8 mouse cellular contexts compared by ENCODE assay signal in the genomic region with DNA sequence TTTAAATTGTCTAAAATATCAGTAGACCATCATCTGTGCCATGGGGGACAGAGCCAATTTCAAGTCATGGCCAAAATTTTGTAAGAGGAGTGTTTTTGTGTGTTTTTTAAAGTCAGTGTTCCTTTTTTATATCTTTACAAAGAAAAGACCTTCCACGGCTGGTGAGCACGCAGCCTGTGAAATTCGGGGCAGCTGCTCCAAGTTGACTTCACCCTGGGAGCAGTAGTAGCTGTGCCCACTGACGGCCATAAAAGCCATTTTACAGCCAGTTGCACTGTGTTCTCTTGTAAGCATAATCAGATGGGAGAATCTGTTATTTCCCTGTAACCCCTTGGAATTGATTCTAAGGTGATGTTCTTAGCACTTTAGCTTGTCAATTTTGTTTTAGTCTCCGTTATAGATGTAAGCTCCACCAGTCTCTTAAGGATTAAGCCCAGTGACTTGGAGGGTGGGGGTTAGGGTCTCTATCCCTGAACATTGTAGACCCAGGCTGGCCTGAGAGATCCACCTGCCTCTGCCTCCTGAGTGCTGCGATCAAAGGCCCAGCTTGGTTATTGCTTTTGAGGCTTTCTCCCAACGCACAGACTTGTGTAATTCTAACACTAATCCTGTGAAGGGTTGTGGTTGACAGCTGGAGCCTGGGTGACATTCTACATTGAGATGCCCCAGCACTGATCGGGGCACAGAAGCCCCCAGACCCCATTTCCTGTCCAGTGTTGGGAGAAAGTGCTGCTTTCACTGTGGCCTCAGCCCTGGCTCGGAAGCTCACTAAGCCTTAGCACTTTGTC. TPM values are rescaled to one million over a fixed set of nuclear protein-coding genes. Genes with fewer than 3 reads are reported as not detected.
DNase-seq lines count a peak whose midpoint lies in the region; ATAC-seq and TF ChIP-seq lines count a peak whose summit lies in the region.

No protein-coding gene starts in this region.

- peak overlapping the region; percentile 90 for H3K27ac ChIP-seq in MEL (ENCODE audit: control insufficient read depth, low read depth, low read length)
- H3K27ac ChIP-seq in hindbrain, embryonic 12.5 days, result peak overlapping the region; percentile 48; the same call in 1 of the 2 replicates

- peak overlapping the region; percentile 85 for H3K9ac ChIP-seq in MEL (ENCODE audit: control insufficient read depth, low read depth, low read length, poor library complexity, severe bottlenecking)
- no peak overlapping the region for H3K9ac ChIP-seq in hindbrain, embryonic 12.5 days

- H3K4me2 ChIP-seq in hindbrain, embryonic 12.5 days (replicated peaks), result peak overlapping the region; percentile 82

- no peak for TF ChIP-seq CTCF in MEL (IDR thresholded peaks at IDR 0.05 in 2 of 3, conservative IDR thresholded peaks at IDR 0.05 in 1 of 3; ENCODE audit: control insufficient read depth in 1 of 3, insufficient read depth in 1 of 3, low read depth in 2 of 3, low read length in 3 of 3, poor library complexity in 1 of 3, severe bottlenecking in 1 of 3)

- H3K9me3 ChIP-seq in erythroblast, embryonic 14.5 days (ENCODE audit: control insufficient read depth, low read length), result no peaks in the 10 kb centered on the region
- no peaks in the 10 kb centered on the region for H3K9me3 ChIP-seq in MEL (replicated peaks; ENCODE audit: insufficient read depth, low read length)
- no peaks in the 10 kb centered on the region for H3K9me3 ChIP-seq in hindbrain, embryonic 12.5 days (replicated peaks)

- H3K36me3 ChIP-seq in erythroblast, embryonic 14.5 days (ENCODE audit: control insufficient read depth), result peaks cover 35% of the 10 kb centered on the region
- peaks cover 11 to 39% of the 10 kb centered on the region in 2 experiments for H3K36me3 ChIP-seq in MEL (ENCODE audit: control insufficient read depth in 1 of 2, insufficient read depth in 2 of 2, low read length in 2 of 2)
- H3K36me3 ChIP-seq in hindbrain, embryonic 12.5 days, result peaks cover 21% of the 10 kb centered on the region

- DNase-seq in MEL (ENCODE audit: low read depth, low spot score), result no peak
- DNase-seq in lung, postnatal 36 days, result peak; percentile 33
- no peak for DNase-seq in ovary, adult 18-20 months (ENCODE audit: low spot score)
- DNase-seq in right cerebral cortex, adult 2 months (ENCODE audit: low spot score in 2 of 2), result no peak
- no peak for DNase-seq in T-cell, adult 2 months (ENCODE audit: low spot score)

- TF ChIP-seq EP300 in MEL (IDR thresholded peaks at IDR 0.05; ENCODE audit: low read depth in 1 of 2, low read length in 2 of 2), result no peak

- ATAC-seq in erythroblast, adult 5-6 weeks (replicated peaks; ENCODE audit: low FRiP score, poor library complexity, severe bottlenecking), result no peak
- no peak for ATAC-seq in hindbrain, embryonic 12.5 days (ENCODE audit: low FRiP score)

- TF ChIP-seq RAD21 in MEL (IDR thresholded peaks at IDR 0.05; ENCODE audit: low read depth, low read length), result no peak

- 91% methylated on average over 9 of the region's 9 CpGs for WGBS in hindbrain, embryonic 12.5 days

- H3K79me2 ChIP-seq in MEL (ENCODE audit: control insufficient read depth, insufficient read depth, low read length, poor library complexity), result peaks cover 45% of the 10 kb centered on the region

- H3K4me3 ChIP-seq in erythroblast, embryonic 14.5 days (replicated peaks), result peak overlapping the region; percentile 100
- H3K4me3 ChIP-seq in MEL (ENCODE audit: control insufficient read depth in 1 of 2, insufficient read depth in 1 of 2, low read depth in 2 of 2, low read length in 2 of 2), result peak overlapping the region; percentile 8 to 90; a peak in 3 of 4 replicates
- H3K4me3 ChIP-seq in hindbrain, embryonic 12.5 days, result peak overlapping the region; percentile 73; the same call in 1 of the 2 replicates

- no peak for TF ChIP-seq POLR2A in MEL (IDR thresholded peaks at IDR 0.05; ENCODE audit: control insufficient read depth in 1 of 2, insufficient read depth in 1 of 2, low read depth in 1 of 2, low read length in 2 of 2, poor library complexity in 1 of 2)

- H3K4me1 ChIP-seq in erythroblast, embryonic 14.5 days (ENCODE audit: control insufficient read depth), result peaks cover 52% of the 10 kb centered on the region
- H3K4me1 ChIP-seq in MEL (ENCODE audit: control insufficient read depth in 1 of 2, insufficient read depth in 2 of 2, low read length in 2 of 2), result peaks cover 14 to 35% of the 10 kb centered on the region in 2 experiments
- H3K4me1 ChIP-seq in hindbrain, embryonic 12.5 days, result peaks cover 44% of the 10 kb centered on the region

- H3K27me3 ChIP-seq in erythroblast, embryonic 14.5 days (ENCODE audit: control insufficient read depth), result no peaks in the 10 kb centered on the region
- no peaks in the 10 kb centered on the region for H3K27me3 ChIP-seq in MEL (ENCODE audit: control insufficient read depth in 1 of 2, insufficient read depth in 2 of 2, low read length in 2 of 2)
- no peaks in the 10 kb centered on the region for H3K27me3 ChIP-seq in hindbrain, embryonic 12.5 days

TF ChIP-seq in MEL, 35 proteins besides CTCF, POLR2A, EP300 and RAD21:
- peak; percentile 82; the same call in 1 of the 2 replicates for TF ChIP-seq POLR2AphosphoS5 (IDR thresholded peaks at IDR 0.05; ENCODE audit: borderline replicate concordance, low read depth, low read length)
- no peak for TF ChIP-seq ZNF384 (IDR thresholded peaks at IDR 0.05; ENCODE audit: low read depth, low read length)

RNA-seq across cellular contexts. Expression of a gene that starts 3.3 kb away (rescaled TPM):
- 0.76 and 1.4 TPM in 2 replicates for polyA plus RNA-seq in erythroblast, embryonic 14.5 days (2012)
- total RNA-seq in erythroblast, adult 5-6 weeks (2015; ENCODE audit: low replicate concordance), result 125 and 174 TPM in 2 replicates
- 113 and 122 TPM in 2 replicates for total RNA-seq in erythroblast, adult 5-6 weeks (2017; ENCODE audit: low replicate concordance)
- 183 and 191 TPM in 2 replicates for total RNA-seq in MEL (2012; rRNA removed)
- polyA plus RNA-seq in MEL (2012; ENCODE audit: insufficient read depth in 1 of 2, insufficient read length in 2 of 2, low read depth in 1 of 2, low replicate concordance in 2 of 2, missing spikeins in 1 of 2), result 1,000 to 10,000 TPM in 1 of 2 experiments, 100 to 1,000 TPM in 1; 237 to 1,680 TPM
- 58.7 and 59.9 TPM in 2 replicates for polyA plus RNA-seq in hindbrain, embryonic 12.5 days (2016; fragmentation: Nextera tagmentation; extraction: Ambion mirVana)

RNA-seq across cellular contexts. Expression of a gene that starts 15.7 kb away (rescaled TPM):
- not detected in 2 replicates for polyA plus RNA-seq in erythroblast, embryonic 14.5 days (2012)
- not detected in 2 replicates for total RNA-seq in erythroblast, adult 5-6 weeks (2015; ENCODE audit: low replicate concordance)
- total RNA-seq in erythroblast, adult 5-6 weeks (2017; ENCODE audit: low replicate concordance), result not detected in 2 replicates
- total RNA-seq in MEL (2012; rRNA removed), result not detected in 2 replicates
- 1 to 10 TPM in 1 of 2 experiments, not detected in 1; 1.4 TPM for polyA plus RNA-seq in MEL (2012; ENCODE audit: insufficient read depth in 1 of 2, insufficient read length in 2 of 2, low read depth in 1 of 2, low replicate concordance in 2 of 2, missing spikeins in 1 of 2)
- polyA plus RNA-seq in hindbrain, embryonic 12.5 days (2016; fragmentation: Nextera tagmentation; extraction: Ambion mirVana), result 1.3 and 1.7 TPM in 2 replicates

RNA-seq across cellular contexts. Expression of a gene that starts 32.9 kb away (rescaled TPM):
- polyA plus RNA-seq in erythroblast, embryonic 14.5 days (2012), result 1.1 TPM in 2 replicates
- 7.3 and 17.7 TPM in 2 replicates for total RNA-seq in erythroblast, adult 5-6 weeks (2015; ENCODE audit: low replicate concordance)
- total RNA-seq in erythroblast, adult 5-6 weeks (2017; ENCODE audit: low replicate concordance), result 3.9 and 16.5 TPM in 2 replicates
- 26.4 and 31.1 TPM in 2 replicates for total RNA-seq in MEL (2012; rRNA removed)
- 10 to 100 TPM in 1 of 2 experiments, not detected in 1; 39.8 TPM for polyA plus RNA-seq in MEL (2012; ENCODE audit: insufficient read depth in 1 of 2, insufficient read length in 2 of 2, low read depth in 1 of 2, low replicate concordance in 2 of 2, missing spikeins in 1 of 2)
- 40.0 and 42.3 TPM in 2 replicates for polyA plus RNA-seq in hindbrain, embryonic 12.5 days (2016; fragmentation: Nextera tagmentation; extraction: Ambion mirVana)

RNA-seq across cellular contexts. Expression of a gene that starts 35.4 kb away (rescaled TPM):
- not detected in 2 replicates for polyA plus RNA-seq in erythroblast, embryonic 14.5 days (2012)
- not detected in 2 replicates for total RNA-seq in erythroblast, adult 5-6 weeks (2015; ENCODE audit: low replicate concordance)
- total RNA-seq in erythroblast, adult 5-6 weeks (2017; ENCODE audit: low replicate concordance), result not detected in 2 replicates
- 0.15 and 0.16 TPM in 2 replicates for total RNA-seq in MEL (2012; rRNA removed)
- polyA plus RNA-seq in MEL (2012; ENCODE audit: insufficient read depth in 1 of 2, insufficient read length in 2 of 2, low read depth in 1 of 2, low replicate concordance in 2 of 2, missing spikeins in 1 of 2), result under 1 TPM in 1 of 2 experiments, not detected in 1; 0.78 TPM
- 4.6 and 5.1 TPM in 2 replicates for polyA plus RNA-seq in hindbrain, embryonic 12.5 days (2016; fragmentation: Nextera tagmentation; extraction: Ambion mirVana)

RNA-seq across cellular contexts. Expression of a gene that starts 36.1 kb away (rescaled TPM):
- polyA plus RNA-seq in erythroblast, embryonic 14.5 days (2012), result not detected in 2 replicates
- not detected in 2 replicates for total RNA-seq in erythroblast, adult 5-6 weeks (2015; ENCODE audit: low replicate concordance)
- total RNA-seq in erythroblast, adult 5-6 weeks (2017; ENCODE audit: low replicate concordance), result 0.17 TPM in 1 of 2 replicates, not detected in the other
- total RNA-seq in MEL (2012; rRNA removed), result not detected in 2 replicates
- polyA plus RNA-seq in MEL (2012; ENCODE audit: insufficient read depth in 1 of 2, insufficient read length in 2 of 2, low read depth in 1 of 2, low replicate concordance in 2 of 2, missing spikeins in 1 of 2), result not detected
- polyA plus RNA-seq in hindbrain, embryonic 12.5 days (2016; fragmentation: Nextera tagmentation; extraction: Ambion mirVana), result 0.70 and 2.5 TPM in 2 replicates

Comparison
In these comparisons a context has a peak if more than half of its experiments do, and no peak if none do; other contexts are left out.
1. H3K4me3 ChIP-seq: peak in every context shown above with its lines; median percentile 100 in erythroblast, embryonic 14.5 days; 73 in hindbrain, embryonic 12.5 days; 49 in MEL.
2. RNA of a gene that starts 3.3 kb away (polyA plus RNA-seq): 237 to 1,680 TPM in MEL and 58.7 to 59.9 TPM in hindbrain, embryonic 12.5 days; 0.76 to 1.4 TPM in erythroblast, embryonic 14.5 days; every median in the first group is over 10 times any median in the second.